Mouse (Mus musculus): Measurements from ENCODE around the gene Mnx1. TPM values are rescaled to one million over a fixed set of nuclear protein-coding genes. Genes with fewer than 3 reads are reported as not detected.
"Not testable (repeated sequence)": the region's sequence is repeated elsewhere in the genome, so short reads cannot be mapped to it uniquely, and the experiment has no call there.

The Mnx1 gene
- total RNA-seq, 2 experiments from 2014 or later = not detected

- TF ChIP-seq CTCF (IDR thresholded peaks at IDR 0.05) = no peak
- Histone ChIP-seq H3K4me3 (peak overlapping the region; percentile 23), H3K27ac (no peak overlapping the region)
- DNase-seq (ENCODE audit: extremely low spot score in 1 of 2, low spot score in 2 of 2) = no peak
- intact Hi-C loops (cut with DNase I) = no loop called here
These were observed 10.6 kb downstream of the Mnx1 start for GRCm38 (mm10) chr5:29467489-29468350.

GRCm38 (mm10) chr5:29462943-29463686 lies 15.2 kb downstream of the Mnx1 start:
- no peak overlapping the region for H3K4me3 ChIP-seq
- no peak overlapping the region for H3K27ac ChIP-seq
- intact Hi-C loops (cut with DNase I) = no loop called here
- no peak for TF ChIP-seq CTCF (IDR thresholded peaks at IDR 0.05)
- no peak for DNase-seq (ENCODE audit: extremely low spot score in 1 of 2, low spot score in 2 of 2)

- Histone ChIP-seq H3K4me3 (no peak overlapping the region), H3K27ac (no peak overlapping the region)
- DNase-seq (ENCODE audit: extremely low spot score in 1 of 2, low spot score in 2 of 2) = no peak
- TF ChIP-seq CTCF (IDR thresholded peaks at IDR 0.05) = no peak
- intact Hi-C loops (cut with DNase I) = no loop called here
These were observed 21.2 kb downstream of the Mnx1 start for GRCm38 (mm10) chr5:29456895-29457656.

GRCm38 (mm10) chr5:29452352-29452751 lies 25.9 kb downstream of the Mnx1 start:
- DNase-seq (ENCODE audit: extremely low spot score in 1 of 2, low spot score in 2 of 2) = no peak
- intact Hi-C loops (cut with DNase I) = no loop called here
- H3K4me3 ChIP-seq = no peak overlapping the region
- TF ChIP-seq CTCF (IDR thresholded peaks at IDR 0.05) = no peak
- H3K27ac ChIP-seq = no peak overlapping the region

GRCm38 (mm10) chr5:29445275-29445674 lies 33.0 kb downstream of the Mnx1 start:
- no peak overlapping the region for H3K27ac ChIP-seq
- intact Hi-C loops (cut with DNase I) = no loop called here
- no peak for DNase-seq (ENCODE audit: extremely low spot score in 1 of 2, low spot score in 2 of 2)
- TF ChIP-seq CTCF (IDR thresholded peaks at IDR 0.05) = no peak
- no peak overlapping the region for H3K4me3 ChIP-seq

- H3K27ac ChIP-seq; DNase-seq (ENCODE audit: extremely low spot score in 1 of 2, low spot score in 2 of 2); H3K4me3 ChIP-seq; intact Hi-C loops (cut with DNase I): not testable (repeated sequence)
These were observed 41.5 kb downstream of the Mnx1 start for GRCm38 (mm10) chr5:29436728-29437127.

- H3K4me3 ChIP-seq = peak overlapping the region; percentile 98
- DNase-seq (ENCODE audit: extremely low spot score in 1 of 2, low spot score in 2 of 2) = no peak
- no peak for TF ChIP-seq CTCF (IDR thresholded peaks at IDR 0.05)
- H3K27ac ChIP-seq = no peak overlapping the region
- intact Hi-C loops (cut with DNase I) = loop anchor here (2.0 kb wide), 1 partner anchor 133 kb away; the partner anchor contains the start of gene Ube3c
These were observed 42.8 kb downstream of the Mnx1 start for GRCm38 (mm10) chr5:29435491-29435890.

- peak; percentile 14 to 39 for DNase-seq (ENCODE audit: extremely low spot score in 1 of 2, low spot score in 2 of 2)
These were observed 43.4 kb downstream of the Mnx1 start for GRCm38 (mm10) chr5:29434872-29435358.

GRCm38 (mm10) chr5:29434228-29434871 lies 43.9 kb downstream of the Mnx1 start, which contains the start of gene Nom1:
Gene Nom1, plus strand, starts transcription at chr5:29434664.
- peak; percentile 8 for TF ChIP-seq CTCF (IDR thresholded peaks at IDR 0.05)
- intact Hi-C loops (cut with DNase I) = loop anchor here (2.0 kb wide), 1 partner anchor 134 kb away; the partner anchor contains the start of gene Ube3c
- Histone ChIP-seq H3K27ac (peak within 1 kb of the TSS; percentile 69), H3K4me3 (peak within 1 kb of the TSS; percentile 98)
- DNase-seq (ENCODE audit: extremely low spot score in 1 of 2, low spot score in 2 of 2) = peak; percentile 90 to 91

More at GRCm38 (mm10) chr5:29434872-29435358, 43.4 kb downstream of the Mnx1 start:
- peak overlapping the region; percentile 98 for H3K4me3 ChIP-seq
- intact Hi-C loops (cut with DNase I) = loop anchor here (2.0 kb wide), 1 partner anchor 134 kb away; the partner anchor contains the start of gene Ube3c
- TF ChIP-seq CTCF (IDR thresholded peaks at IDR 0.05) = no peak
- peak overlapping the region; percentile 69 for H3K27ac ChIP-seq

- DNase-seq (ENCODE audit: extremely low spot score in 1 of 2, low spot score in 2 of 2); H3K27ac ChIP-seq; H3K4me3 ChIP-seq; intact Hi-C loops (cut with DNase I): not testable (repeated sequence)
These were observed 54.9 kb downstream of the Mnx1 start for GRCm38 (mm10) chr5:29423330-29423729.

Other genes starting within 250 kb of the Mnx1 start
- gene Lmbr1, start 100.1 kb downstream of the Mnx1 start, total RNA-seq (2021) = 10 to 100 TPM; 28.5 to 29.6 TPM
- 10 to 100 TPM; 19.9 to 25.4 TPM for gene Nom1, start 43.8 kb downstream of the Mnx1 start, total RNA-seq (2021)
- 10 to 100 TPM; 67.8 to 72.8 TPM for gene Ube3c, start 90.8 kb upstream of the Mnx1 start, total RNA-seq (2021)

Measured in left cerebral cortex, adult 2 months (tissue).